Mouse (Mus musculus): ENCODE measurements around the gene Sertad2.

Sertad2 gene

GRCm38 (mm10) chr11:20680781-20681180 is 137.7 kb downstream of the Sertad2 start:
- in situ Hi-C loops (cut with MboI, MseI), result no loop called here

GRCm38 (mm10) chr11:20681679-20682078 is 138.6 kb downstream of the Sertad2 start:
- in situ Hi-C loops (cut with MboI, MseI), result no loop called here

- in situ Hi-C loops (cut with MboI, MseI), result no loop called here
These were observed 147.9 kb downstream of the Sertad2 start for GRCm38 (mm10) chr11:20691000-20691399.

Measured in T-helper 1 cell (primary cell).